Mouse (Mus musculus) spleen, adult 12 weeks (tissue): ENCODE measurements around the gene Idh3b.

Source experiments
- DNase-seq: peaks from one replicate; pipeline ENCODE4 v3.0.0; 2022; ENCODE audit warnings: low spot score

Idh3b gene

DNA sequence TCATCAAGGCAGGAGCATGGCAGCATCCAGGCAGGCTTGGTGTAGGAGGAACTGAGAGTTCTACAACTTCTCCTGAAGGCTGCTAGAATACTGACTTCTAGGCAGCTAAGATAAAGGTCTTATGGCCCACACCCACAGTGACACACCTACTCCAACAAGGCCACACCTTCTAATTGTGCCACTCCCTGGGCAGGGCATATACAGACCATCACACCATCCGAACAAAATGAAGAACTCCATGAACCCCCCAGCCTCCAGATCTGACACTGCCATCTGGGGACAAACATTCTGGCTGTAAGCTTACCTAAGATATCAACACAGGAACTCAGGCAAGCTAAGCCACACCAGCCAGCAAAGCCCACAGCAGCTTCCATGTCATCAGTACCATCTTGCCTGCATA is 18.8 kb downstream of the Idh3b start:
- no peak for DNase-seq

DNA sequence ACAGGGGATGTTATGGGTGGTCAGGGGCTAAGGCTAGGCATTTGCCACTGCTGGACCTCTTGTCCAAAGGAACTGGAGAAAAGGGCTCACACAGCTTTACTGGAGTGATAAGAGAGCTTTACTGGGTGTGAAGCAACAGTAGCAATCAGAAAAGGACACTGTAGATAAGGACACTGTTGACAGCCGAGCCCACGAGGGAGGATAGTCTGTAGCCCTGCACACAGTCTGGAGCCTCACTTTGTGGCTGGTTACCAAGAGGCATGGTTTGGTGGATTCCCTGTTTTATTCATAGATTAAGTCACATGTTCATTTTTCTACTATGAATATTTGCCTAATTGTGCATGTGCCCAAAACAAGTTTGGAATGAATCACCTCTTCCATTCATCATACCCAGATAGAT is 21.9 kb downstream of the Idh3b start:
- no peak for DNase-seq

DNA sequence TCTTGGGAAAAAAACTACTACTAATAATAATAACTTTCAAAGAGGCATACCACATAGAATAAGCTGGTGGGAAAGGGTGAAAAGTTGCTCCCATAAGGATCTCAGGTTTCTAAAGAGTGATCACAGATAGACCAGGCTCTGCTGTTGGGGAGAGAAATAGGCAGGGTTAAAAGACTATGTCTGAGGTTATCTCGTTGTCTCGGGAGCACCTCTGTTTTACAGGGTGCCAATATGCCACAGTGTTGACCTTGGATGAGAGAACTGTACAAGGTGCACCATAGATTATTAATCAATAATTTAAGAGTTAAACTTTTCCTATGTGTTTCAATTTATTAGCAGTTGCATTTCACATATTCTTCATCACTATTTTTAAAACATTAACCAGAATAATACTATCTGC is 22.4 kb downstream of the Idh3b start:
- no peak for DNase-seq

DNA sequence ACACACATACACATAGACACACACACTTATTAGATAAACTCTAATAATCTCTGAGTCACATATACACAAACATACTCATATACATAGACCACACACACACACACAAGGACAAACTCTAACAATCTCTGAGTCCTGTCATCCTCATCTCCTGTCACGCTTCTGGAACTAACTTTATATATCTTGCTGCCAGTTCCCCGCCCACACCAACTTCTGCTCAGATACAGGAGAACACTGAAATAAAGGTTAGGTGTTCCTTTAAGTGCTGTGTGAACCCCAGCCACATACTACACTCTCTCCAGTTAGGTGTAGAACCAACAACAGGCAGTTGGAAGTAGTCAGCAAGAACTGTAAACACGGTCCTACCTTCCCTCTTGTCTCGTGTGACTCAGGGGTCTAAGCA is 23.5 kb downstream of the Idh3b start:
- DNase-seq = no peak

DNA sequence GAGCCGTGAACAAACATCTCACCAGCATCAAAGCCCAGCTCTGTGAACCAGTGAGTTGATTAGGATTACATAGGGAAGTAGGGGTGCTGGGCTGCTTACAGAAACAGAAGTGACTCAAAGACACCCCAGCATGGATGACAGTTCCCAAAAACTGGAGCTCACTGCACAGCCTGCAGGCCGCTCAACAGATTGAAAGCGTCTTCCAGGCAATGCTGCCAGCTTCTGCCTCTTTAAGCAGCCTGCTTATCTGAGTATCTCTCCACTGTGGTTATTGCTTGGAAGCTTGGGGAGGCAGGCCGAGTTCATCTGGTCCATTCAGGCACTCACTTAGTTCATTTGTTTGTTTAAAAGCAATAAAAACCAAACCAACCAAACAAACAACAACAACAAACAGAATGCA is 27.6 kb downstream of the Idh3b start:
- no peak for DNase-seq

DNA sequence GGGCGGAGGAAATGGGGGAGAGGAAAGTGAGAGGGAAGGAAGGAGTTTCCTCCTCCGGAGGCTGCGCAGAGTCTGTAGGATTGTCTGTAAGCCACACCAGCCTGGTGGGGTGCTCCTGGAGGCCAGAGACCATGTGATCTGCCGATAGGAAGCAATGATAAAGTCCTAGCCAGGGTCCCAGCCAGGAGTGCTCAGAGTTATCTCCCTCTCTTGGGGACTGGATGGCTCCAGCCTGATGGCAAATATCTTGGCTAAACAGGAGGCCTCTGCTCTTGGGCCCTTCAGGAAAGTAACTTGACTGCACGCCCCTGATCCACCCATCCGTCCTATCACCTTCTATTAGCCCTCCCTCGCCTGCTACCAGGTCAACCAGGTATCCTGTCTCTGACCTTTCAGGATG is 36.1 kb downstream of the Idh3b start:
- no peak for DNase-seq

DNA sequence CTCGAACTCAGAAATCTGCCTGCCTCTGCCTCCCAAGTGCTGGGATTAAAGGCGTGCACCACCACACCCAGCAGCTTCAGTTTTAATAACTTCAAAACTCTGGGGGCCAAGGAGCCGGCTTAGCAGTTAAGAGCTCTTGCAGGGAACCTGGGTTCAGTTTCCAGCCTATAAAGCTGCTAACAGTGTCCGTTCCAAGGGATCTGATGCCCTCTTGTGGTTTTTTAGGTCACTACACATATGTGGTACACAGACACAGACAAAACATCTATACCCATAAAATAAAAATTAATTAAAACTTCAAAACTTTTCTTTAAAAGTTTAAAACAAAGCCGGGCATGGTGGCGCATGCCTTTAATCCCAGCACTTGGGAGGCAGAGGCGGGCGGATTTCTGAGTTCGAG is 37.4 kb downstream of the Idh3b start:
- no peak for DNase-seq
